ENCODE assay signal across 8 mouse cellular contexts in the genomic region with DNA sequence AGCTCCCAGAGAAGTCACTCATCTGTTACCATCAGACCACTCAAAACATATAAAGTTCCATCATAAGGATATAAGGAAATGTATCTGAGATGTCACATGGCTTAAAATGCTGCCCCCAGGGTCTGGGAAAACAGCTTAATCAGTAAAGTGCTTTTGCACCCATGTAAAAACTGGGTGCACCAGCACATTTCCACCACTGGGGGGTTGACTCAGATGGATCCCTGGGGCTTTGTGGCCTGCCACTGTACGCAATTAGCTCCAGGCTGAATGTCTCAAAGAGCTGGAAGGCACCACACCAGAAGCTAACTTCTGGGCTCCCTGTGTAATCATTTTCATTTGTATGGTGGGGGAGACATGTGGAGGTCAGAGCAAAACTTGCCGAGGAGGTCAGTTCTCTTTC. TPM values are rescaled to one million over a fixed set of nuclear protein-coding genes. Genes with fewer than 3 reads are reported as not detected.
DNase-seq lines count a peak whose midpoint lies in the region; ATAC-seq and TF ChIP-seq lines count a peak whose summit lies in the region.

No protein-coding gene starts in this region.

- 54% methylated on average over 2 of the region's 2 CpGs for WGBS in forebrain, embryonic 14.5 days
- WGBS in forebrain, embryonic 16.5 days: 61% methylated on average over 2 of the region's 2 CpGs

- TF ChIP-seq POLR2A in testis, adult 2 months (IDR thresholded peaks at IDR 0.05; ENCODE audit: control insufficient read depth, low read depth, low read length): no peak

- peak; percentile 38; the same call in 1 of the 2 replicates for TF ChIP-seq CTCF in testis, adult 2 months (IDR thresholded peaks at IDR 0.05; ENCODE audit: control insufficient read depth, insufficient read depth, insufficient replicate concordance, low read depth, low read length)

- H3K4me1 ChIP-seq in forebrain, embryonic 14.5 days (ENCODE audit: control insufficient read depth, insufficient read depth, low read length): no peaks in the 10 kb centered on the region
- H3K4me1 ChIP-seq in forebrain, embryonic 16.5 days (replicated peaks; ENCODE audit: control insufficient read depth, insufficient read depth, low read length): peaks cover 2% of the 10 kb centered on the region; the same call in 1 of the 2 replicates
- no peaks in the 10 kb centered on the region for H3K4me1 ChIP-seq in testis, adult 2 months (ENCODE audit: control insufficient read depth, insufficient read depth, low read length)

- no peak overlapping the region for H3K9ac ChIP-seq in forebrain, embryonic 14.5 days (ENCODE audit: low read length)
- no peak overlapping the region for H3K9ac ChIP-seq in forebrain, embryonic 16.5 days (replicated peaks; ENCODE audit: low read depth, low read length)

- H3K4me3 ChIP-seq in forebrain, embryonic 14.5 days (ENCODE audit: low read depth, low read length): no peak overlapping the region
- H3K4me3 ChIP-seq in forebrain, embryonic 16.5 days (replicated peaks; ENCODE audit: low read length): no peak overlapping the region
- H3K4me3 ChIP-seq in testis, adult 2 months (ENCODE audit: control insufficient read depth, low read depth, low read length): no peak overlapping the region

- H3K36me3 ChIP-seq in forebrain, embryonic 14.5 days (ENCODE audit: control insufficient read depth, insufficient read depth, low read length): no peaks in the 10 kb centered on the region
- H3K36me3 ChIP-seq in forebrain, embryonic 16.5 days (ENCODE audit: control insufficient read depth, insufficient read depth): no peaks in the 10 kb centered on the region
- H3K36me3 ChIP-seq in testis, adult 2 months (ENCODE audit: control insufficient read depth, insufficient read depth, low read length): no peaks in the 10 kb centered on the region

- ATAC-seq in forebrain, embryonic 14.5 days: no peak
- ATAC-seq in forebrain, embryonic 16.5 days: no peak

- no peaks in the 10 kb centered on the region for H3K9me3 ChIP-seq in forebrain, embryonic 14.5 days (replicated peaks; ENCODE audit: control insufficient read depth, low read length)
- no peaks in the 10 kb centered on the region for H3K9me3 ChIP-seq in forebrain, embryonic 16.5 days (ENCODE audit: control insufficient read depth, low read length)

- H3K27ac ChIP-seq in forebrain, embryonic 14.5 days (ENCODE audit: low read depth, low read length): no peak overlapping the region
- H3K27ac ChIP-seq in forebrain, embryonic 16.5 days (ENCODE audit: low read length): no peak overlapping the region
- H3K27ac ChIP-seq in testis, adult 2 months (ENCODE audit: control insufficient read depth, insufficient read depth, low read depth, low read length): no peak overlapping the region

- H3K27me3 ChIP-seq in forebrain, embryonic 14.5 days (replicated peaks; ENCODE audit: control insufficient read depth, insufficient read depth, low read length): no peaks in the 10 kb centered on the region
- no peaks in the 10 kb centered on the region for H3K27me3 ChIP-seq in forebrain, embryonic 16.5 days (replicated peaks; ENCODE audit: control insufficient read depth, insufficient read depth, low read length)
- no peaks in the 10 kb centered on the region for H3K27me3 ChIP-seq in testis, adult 2 months (ENCODE audit: control insufficient read depth, insufficient read depth, low read length)

- H3K4me2 ChIP-seq in forebrain, embryonic 14.5 days (ENCODE audit: low read length): no peak overlapping the region
- no peak overlapping the region for H3K4me2 ChIP-seq in forebrain, embryonic 16.5 days (ENCODE audit: low read length)

- DNase-seq in forebrain, embryonic 14.5 days (ENCODE audit: low spot score): peak; percentile 57
- no peak for DNase-seq in testis, postnatal 14 days (ENCODE audit: low spot score)
- DNase-seq in embryo, embryonic 10 days (ENCODE audit: low spot score): peak; percentile 54
- peak; percentile 76 for DNase-seq in heart, postnatal 4 days
- DNase-seq in lung, postnatal 10 days: peak; percentile 76
- peak; percentile 63 for DNase-seq in testis, postnatal 10 days (ENCODE audit: low spot score)

RNA-seq across cellular contexts. Expression of a gene that starts 10.5 kb away (rescaled TPM):
- polyA plus RNA-seq in forebrain, embryonic 14.5 days (2014; fragmentation: Nextera tagmentation; extraction: Ambion mirVana): 123 and 125 TPM in 2 replicates
- 119 and 123 TPM in 2 replicates for polyA plus RNA-seq in forebrain, embryonic 16.5 days (2015; fragmentation: Nextera tagmentation; extraction: Ambion mirVana)
- 13.5 and 15.4 TPM in 2 replicates for polyA plus RNA-seq in testis, adult 2 months (2012; rRNA removed)
- 100 to 1,000 TPM; 152 to 172 TPM for total RNA-seq in heart, postnatal 4 days (2021)
